Mouse (Mus musculus) bone marrow macrophage, adult 2 months (primary cell): ENCODE results near the gene Fgr. TPM values are rescaled to one million over a fixed set of nuclear protein-coding genes. Genes with fewer than 3 reads are reported as not detected.
A peak's percentile ranks its signal among the peaks of the same experiment; 100 is the strongest.

Experiments
- H3K27ac ChIP-seq: 2 replicates; pipeline ENCODE4 v1.5.1; 2012; ENCODE audit warnings: low read depth, low read length; ENCODE audit not compliant: insufficient read depth
- H3K4me1 ChIP-seq: 2 replicates; pipeline ENCODE4 v1.6.1; 2012; ENCODE audit warnings: low read length; ENCODE audit not compliant: control insufficient read depth, insufficient read depth
- H3K4me3 ChIP-seq: 2 replicates; pipeline ENCODE4 v1.5.1; 2012; ENCODE audit warnings: mild to moderate bottlenecking, low read length, moderate library complexity; ENCODE audit not compliant: insufficient read depth
- CTCF ChIP-seq: IDR thresholded peaks from 2 replicates; pipeline ENCODE4 v1.5.1; 2012; ENCODE audit warnings: low read depth, mild to moderate bottlenecking, low read length, moderate library complexity
- POLR2A ChIP-seq: IDR thresholded peaks from 2 replicates; pipeline ENCODE4 v1.6.1; 2012; ENCODE audit warnings: mild to moderate bottlenecking, low read depth, low read length, borderline replicate concordance
- polyA plus RNA-seq: library from polyadenylated mRNA; stranded (reverse); fragments of >200 nt; gene quantifications from 2 replicates; pipeline ENCODE4 v1.2.4, GENCODE M21; 2012; ENCODE audit not compliant: missing spikeins, insufficient read depth, insufficient read length

Fgr gene
- polyA plus RNA-seq, 1 experiment = 24.3 TPM

GRCm38 (mm10) chr4:132944106-132944505 is 29.8 kb upstream of the Fgr start:
- peaks cover 47% of the 10 kb centered on the region for H3K4me1 ChIP-seq
- H3K27ac ChIP-seq = peak overlapping the region; percentile 62
- TF ChIP-seq CTCF (no peak), POLR2A (no peak)
- no peak overlapping the region for H3K4me3 ChIP-seq

GRCm38 (mm10) chr4:132944776-132945175 is 29.1 kb upstream of the Fgr start:
- TF ChIP-seq POLR2A (no peak), CTCF (no peak)
- peak overlapping the region; percentile 62 for H3K27ac ChIP-seq
- H3K4me1 ChIP-seq = peaks cover 45% of the 10 kb centered on the region

GRCm38 (mm10) chr4:132945261-132946046 is 28.4 kb upstream of the Fgr start:
- peaks cover 48% of the 10 kb centered on the region for H3K4me1 ChIP-seq
- H3K4me3 ChIP-seq = peak overlapping the region; percentile 28
- TF ChIP-seq CTCF = peak; percentile 97
- TF ChIP-seq POLR2A = no peak
- peak overlapping the region; percentile 80 for H3K27ac ChIP-seq

More at GRCm38 (mm10) chr4:132944776-132945175, 29.1 kb upstream of the Fgr start:
- H3K4me3 ChIP-seq = no peak overlapping the region

- Histone ChIP-seq H3K27ac (peak overlapping the region; percentile 80), H3K4me3 (peak overlapping the region; percentile 28), H3K4me1 (peaks cover 57% of the 10 kb centered on the region)
- TF ChIP-seq POLR2A (no peak), CTCF (no peak)
These were observed 27.6 kb upstream of the Fgr start for GRCm38 (mm10) chr4:132946047-132947001.

- TF ChIP-seq CTCF (no peak), POLR2A (no peak)
- Histone ChIP-seq H3K4me1 (peaks cover 51% of the 10 kb centered on the region), H3K4me3 (no peak overlapping the region), H3K27ac (0 out of 2 replicates have a peak overlapping the region, but pooled peaks have one; percentile 82)
These were observed 23.9 kb upstream of the Fgr start for GRCm38 (mm10) chr4:132949882-132950532.

GRCm38 (mm10) chr4:132950999-132951398 is 22.9 kb upstream of the Fgr start:
- TF ChIP-seq CTCF (no peak), POLR2A (no peak)
- H3K27ac ChIP-seq = peak overlapping the region; percentile 82
- H3K4me1 ChIP-seq = peaks cover 53% of the 10 kb centered on the region
- H3K4me3 ChIP-seq = peak overlapping the region; percentile 19; the same call in 1 of the 2 replicates

- no peak for TF ChIP-seq CTCF
- no peak for TF ChIP-seq POLR2A
- Histone ChIP-seq H3K27ac (no peak overlapping the region), H3K4me1 (peaks cover 39% of the 10 kb centered on the region), H3K4me3 (no peak overlapping the region)
These were observed 19.1 kb upstream of the Fgr start for GRCm38 (mm10) chr4:132954530-132955394.

- Histone ChIP-seq H3K27ac (no peak overlapping the region), H3K4me3 (no peak overlapping the region), H3K4me1 (peaks cover 40% of the 10 kb centered on the region)
- TF ChIP-seq CTCF = no peak
- TF ChIP-seq POLR2A = no peak
These were observed 18.5 kb upstream of the Fgr start for GRCm38 (mm10) chr4:132955395-132955791.
